Mouse (Mus musculus): ENCODE data around the gene Dnaaf2. TPM values are rescaled to one million over a fixed set of nuclear protein-coding genes. Genes with fewer than 3 reads are reported as not detected.

Gene Dnaaf2
- polyA plus RNA-seq, 1 experiment from 2014 or later = 11.4 TPM

DNA sequence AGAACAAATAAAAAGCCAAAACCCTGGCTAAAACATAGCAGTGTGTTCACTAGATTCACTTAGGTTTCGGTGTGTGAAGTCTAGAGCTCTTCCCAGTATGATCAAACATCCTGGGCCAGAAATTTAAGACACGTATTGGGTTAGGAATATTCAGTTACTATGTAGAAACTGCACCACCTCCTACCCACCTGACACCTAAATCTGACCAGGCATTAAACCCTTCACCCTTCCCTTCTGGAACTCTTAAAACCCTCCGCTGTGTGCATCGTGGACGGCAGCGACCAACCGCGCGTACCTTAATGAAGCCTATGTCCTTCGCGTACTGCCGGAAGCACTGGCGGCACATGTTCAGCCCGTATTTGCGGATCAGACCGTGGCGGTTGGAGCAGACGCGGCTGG is 39.9 kb downstream of the Dnaaf2 start:
- under 1% methylated on average over 19 of the region's 19 CpGs for WGBS
- peak overlapping the region; percentile 94 for H3K9ac ChIP-seq
- H3K4me2 ChIP-seq (replicated peaks) = peak overlapping the region; percentile 64
- ATAC-seq (ENCODE audit: low FRiP score, low read depth) = no peak
- H3K9me3 ChIP-seq = no peaks in the 10 kb centered on the region
- H3K36me3 ChIP-seq = peaks cover 25% of the 10 kb centered on the region
- H3K27me3 ChIP-seq = no peaks in the 10 kb centered on the region
- peak overlapping the region; percentile 77 for H3K4me3 ChIP-seq
- peak overlapping the region; percentile 97 for H3K27ac ChIP-seq
- peaks cover 11% of the 10 kb centered on the region for H3K4me1 ChIP-seq

GRCm38 (mm10) chr12:69157107-69157506 is 41.1 kb downstream of the Dnaaf2 start:
- Histone ChIP-seq H3K4me3 (peak overlapping the region; percentile 77; the same call in 1 of the 2 replicates), H3K36me3 (peaks cover 25% of the 10 kb centered on the region), H3K4me2 (replicated peaks) (no peak overlapping the region; the same call in 1 of the 2 replicates), H3K9ac (no peak overlapping the region), H3K27ac (no peak overlapping the region), H3K9me3 (no peaks in the 10 kb centered on the region), H3K27me3 (no peaks in the 10 kb centered on the region), H3K4me1 (peaks cover 11% of the 10 kb centered on the region)
- ATAC-seq (ENCODE audit: low FRiP score, low read depth) = no peak
- WGBS = 100% methylated on average over 2 of the region's 2 CpGs

- no peak overlapping the region for H3K9ac ChIP-seq
- no peak overlapping the region for H3K4me2 ChIP-seq (replicated peaks)
- H3K27me3 ChIP-seq = no peaks in the 10 kb centered on the region
- no peaks in the 10 kb centered on the region for H3K9me3 ChIP-seq
- peaks cover 11% of the 10 kb centered on the region for H3K4me1 ChIP-seq
- 93% methylated on average over 4 of the region's 4 CpGs for WGBS
- no peak for ATAC-seq (ENCODE audit: low FRiP score, low read depth)
- peaks cover 25% of the 10 kb centered on the region for H3K36me3 ChIP-seq
- no peak overlapping the region for H3K4me3 ChIP-seq
- H3K27ac ChIP-seq = no peak overlapping the region
Observed at GRCm38 (mm10) chr12:69156436-69156835, 41.8 kb downstream of the Dnaaf2 start.

DNA sequence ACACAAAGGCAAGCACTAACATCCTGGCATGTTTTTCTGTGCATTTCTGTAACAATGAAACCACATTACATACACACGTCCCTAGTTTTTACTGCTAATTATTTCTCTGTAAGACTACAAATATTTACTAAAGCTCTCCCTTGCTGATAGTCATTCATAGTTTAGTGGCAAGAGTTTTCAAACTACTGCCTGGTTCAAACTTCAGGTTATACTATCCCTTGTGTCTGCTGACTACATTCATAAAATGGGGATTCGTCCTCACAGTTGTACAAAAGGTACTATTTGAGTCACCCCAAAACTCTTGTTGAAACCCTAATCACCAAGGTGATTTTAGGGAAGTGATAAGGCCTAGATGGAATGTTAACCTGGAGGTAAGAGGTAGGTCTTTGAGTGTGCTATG is 42.3 kb downstream of the Dnaaf2 start:
- 74% methylated on average over 2 of the region's 2 CpGs for WGBS
- H3K36me3 ChIP-seq = peaks cover 25% of the 10 kb centered on the region
- peaks cover 11% of the 10 kb centered on the region for H3K4me1 ChIP-seq
- no peak overlapping the region for H3K4me2 ChIP-seq (replicated peaks)
- H3K27me3 ChIP-seq = no peaks in the 10 kb centered on the region
- no peak overlapping the region for H3K27ac ChIP-seq
- H3K9ac ChIP-seq = no peak overlapping the region
- ATAC-seq (ENCODE audit: low FRiP score, low read depth) = no peak
- no peak overlapping the region for H3K4me3 ChIP-seq
- H3K9me3 ChIP-seq = no peaks in the 10 kb centered on the region

GRCm38 (mm10) chr12:69150049-69150448 is 48.2 kb downstream of the Dnaaf2 start:
- Histone ChIP-seq H3K36me3 (no peaks in the 10 kb centered on the region), H3K4me3 (no peak overlapping the region), H3K27ac (no peak overlapping the region), H3K9ac (no peak overlapping the region), H3K4me2 (replicated peaks) (no peak overlapping the region), H3K9me3 (no peaks in the 10 kb centered on the region), H3K27me3 (no peaks in the 10 kb centered on the region), H3K4me1 (no peaks in the 10 kb centered on the region)
- WGBS = 57% methylated on average over 13 of the region's 13 CpGs
- no peak for ATAC-seq (ENCODE audit: low FRiP score, low read depth)

DNA sequence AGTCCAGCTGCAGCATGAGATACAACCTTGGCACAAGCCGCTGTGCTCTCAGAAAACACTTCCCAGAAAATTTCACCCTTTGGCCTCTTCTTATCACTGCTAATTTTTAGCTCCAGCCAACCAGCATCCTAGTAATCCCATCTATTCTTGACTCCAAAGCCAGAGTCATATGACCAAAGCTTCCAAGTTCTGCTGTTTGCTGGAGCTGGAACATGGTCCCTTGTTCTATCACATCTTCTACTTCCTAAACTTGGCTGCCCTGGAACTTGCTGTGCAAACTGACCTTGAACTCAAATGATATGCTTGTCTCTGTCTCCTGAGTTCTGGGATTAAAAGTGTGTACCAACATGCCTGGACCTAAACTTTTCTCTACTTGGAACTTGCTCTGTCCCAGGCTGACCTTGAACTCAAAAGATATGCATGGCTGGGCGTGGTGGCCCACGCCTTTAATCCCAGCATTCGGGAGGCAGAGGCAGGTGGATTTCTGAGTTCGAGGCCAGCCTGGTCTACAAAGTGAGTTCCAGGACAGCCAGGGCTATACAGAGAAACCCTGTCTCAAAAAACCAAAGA is 51.0 kb downstream of the Dnaaf2 start:
- no peaks in the 10 kb centered on the region for H3K27me3 ChIP-seq
- ATAC-seq (ENCODE audit: low FRiP score, low read depth) = no peak
- H3K9ac ChIP-seq = no peak overlapping the region
- 93% methylated on average over 5 of the region's 5 CpGs for WGBS
- H3K4me3 ChIP-seq = no peak overlapping the region
- H3K36me3 ChIP-seq = no peaks in the 10 kb centered on the region
- H3K9me3 ChIP-seq = no peaks in the 10 kb centered on the region
- no peaks in the 10 kb centered on the region for H3K4me1 ChIP-seq
- no peak overlapping the region for H3K4me2 ChIP-seq (replicated peaks)
- no peak overlapping the region for H3K27ac ChIP-seq

DNA sequence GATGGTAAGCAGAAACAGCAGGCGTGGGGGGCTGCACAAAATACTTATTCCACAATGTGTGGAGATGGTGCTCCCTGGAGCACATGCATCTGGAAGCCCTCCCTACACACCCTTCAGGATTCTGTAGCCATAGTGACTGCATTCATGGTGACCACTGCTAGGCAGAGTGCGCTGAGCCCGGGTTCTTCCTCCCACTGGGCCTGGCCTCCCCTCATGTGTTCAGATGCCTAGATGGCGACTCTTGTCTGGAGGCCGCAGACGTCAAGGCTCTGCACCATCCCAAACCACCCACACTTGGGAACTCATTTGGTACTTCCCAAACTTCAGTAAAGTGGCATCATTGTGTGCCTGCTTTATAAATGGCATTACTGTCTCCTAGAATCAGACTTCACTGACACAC is 54.8 kb downstream of the Dnaaf2 start:
- 78% methylated on average over 6 of the region's 6 CpGs for WGBS
- Histone ChIP-seq H3K27me3 (no peaks in the 10 kb centered on the region), H3K36me3 (no peaks in the 10 kb centered on the region), H3K4me3 (no peak overlapping the region), H3K4me2 (replicated peaks) (no peak overlapping the region), H3K9me3 (no peaks in the 10 kb centered on the region), H3K4me1 (no peaks in the 10 kb centered on the region), H3K9ac (no peak overlapping the region), H3K27ac (no peak overlapping the region)
- no peak for ATAC-seq (ENCODE audit: low FRiP score, low read depth)

- H3K27me3 ChIP-seq = no peaks in the 10 kb centered on the region
- no peak overlapping the region for H3K9ac ChIP-seq
- H3K9me3 ChIP-seq = no peaks in the 10 kb centered on the region
- no peaks in the 10 kb centered on the region for H3K4me1 ChIP-seq
- WGBS = 85% methylated on average over 7 of the region's 7 CpGs
- no peak overlapping the region for H3K4me3 ChIP-seq
- no peak for ATAC-seq (ENCODE audit: low FRiP score, low read depth)
- H3K36me3 ChIP-seq = no peaks in the 10 kb centered on the region
- no peak overlapping the region for H3K27ac ChIP-seq
- no peak overlapping the region for H3K4me2 ChIP-seq (replicated peaks)
Observed at GRCm38 (mm10) chr12:69139841-69140240, 58.4 kb downstream of the Dnaaf2 start.

GRCm38 (mm10) chr12:69139201-69139600 is 59.0 kb downstream of the Dnaaf2 start:
- WGBS = 82% methylated on average over 3 of the region's 3 CpGs
- no peak overlapping the region for H3K9ac ChIP-seq
- H3K4me3 ChIP-seq = no peak overlapping the region
- H3K36me3 ChIP-seq = no peaks in the 10 kb centered on the region
- no peak overlapping the region for H3K4me2 ChIP-seq (replicated peaks)
- H3K27ac ChIP-seq = no peak overlapping the region
- H3K9me3 ChIP-seq = no peaks in the 10 kb centered on the region
- H3K4me1 ChIP-seq = no peaks in the 10 kb centered on the region
- no peaks in the 10 kb centered on the region for H3K27me3 ChIP-seq
- no peak for ATAC-seq (ENCODE audit: low FRiP score, low read depth)

Small RNAs within 50 kb of the gene (microRNA-seq; reads per million reads assigned to microRNA genes)
- gene Gm47287 (not detected), gene Gm47295 (0.70 reads per million)

Other genes starting within 250 kb of the Dnaaf2 start
- gene Rps29, start 39.2 kb downstream of the Dnaaf2 start, polyA plus RNA-seq (2015; fragmentation: Nextera tagmentation; extraction: Ambion mirVana) = 1,605 and 1,666 TPM in 2 replicates
- 21.7 and 22.6 TPM in 2 replicates for gene Lrr1, start 29.6 kb downstream of the Dnaaf2 start, polyA plus RNA-seq (2015; fragmentation: Nextera tagmentation; extraction: Ambion mirVana)
- 515 and 534 TPM in 2 replicates for gene Rpl36al, start 14.3 kb downstream of the Dnaaf2 start, polyA plus RNA-seq (2015; fragmentation: Nextera tagmentation; extraction: Ambion mirVana)
- gene Mgat2, start 14.3 kb downstream of the Dnaaf2 start, polyA plus RNA-seq (2015; fragmentation: Nextera tagmentation; extraction: Ambion mirVana) = 45.1 and 48.2 TPM in 2 replicates
- 38.7 and 40.4 TPM in 2 replicates for gene Gm49383, start 1.3 kb downstream of the Dnaaf2 start, polyA plus RNA-seq (2015; fragmentation: Nextera tagmentation; extraction: Ambion mirVana)
- gene Gm49384, start 5.8 kb upstream of the Dnaaf2 start, polyA plus RNA-seq (2015; fragmentation: Nextera tagmentation; extraction: Ambion mirVana) = 31.8 and 32.1 TPM in 2 replicates
- gene Pole2, start 29.8 kb upstream of the Dnaaf2 start, polyA plus RNA-seq (2015; fragmentation: Nextera tagmentation; extraction: Ambion mirVana) = 26.5 and 29.8 TPM in 2 replicates
- 6.5 and 9.6 TPM in 2 replicates for gene Klhdc1, start 42.7 kb upstream of the Dnaaf2 start, polyA plus RNA-seq (2015; fragmentation: Nextera tagmentation; extraction: Ambion mirVana)
- 160 TPM in 2 replicates for gene Klhdc2, start 98.3 kb upstream of the Dnaaf2 start, polyA plus RNA-seq (2015; fragmentation: Nextera tagmentation; extraction: Ambion mirVana)
- 103 and 108 TPM in 2 replicates for gene Nemf, start 158.7 kb upstream of the Dnaaf2 start, polyA plus RNA-seq (2015; fragmentation: Nextera tagmentation; extraction: Ambion mirVana)
- 45.6 and 45.9 TPM in 2 replicates for gene Arf6, start 173.7 kb upstream of the Dnaaf2 start, polyA plus RNA-seq (2015; fragmentation: Nextera tagmentation; extraction: Ambion mirVana)
- gene Gm9887, start 174.0 kb upstream of the Dnaaf2 start, polyA plus RNA-seq (2015; fragmentation: Nextera tagmentation; extraction: Ambion mirVana) = 1.0 and 1.4 TPM in 2 replicates